Mouse (Mus musculus): ENCODE data around the gene BC034090. TPM values are rescaled to one million over a fixed set of nuclear protein-coding genes. Genes with fewer than 3 reads are reported as not detected.

The BC034090 gene
- polyA plus RNA-seq, 1 experiment from 2014 or later = 0.33 TPM

DNA sequence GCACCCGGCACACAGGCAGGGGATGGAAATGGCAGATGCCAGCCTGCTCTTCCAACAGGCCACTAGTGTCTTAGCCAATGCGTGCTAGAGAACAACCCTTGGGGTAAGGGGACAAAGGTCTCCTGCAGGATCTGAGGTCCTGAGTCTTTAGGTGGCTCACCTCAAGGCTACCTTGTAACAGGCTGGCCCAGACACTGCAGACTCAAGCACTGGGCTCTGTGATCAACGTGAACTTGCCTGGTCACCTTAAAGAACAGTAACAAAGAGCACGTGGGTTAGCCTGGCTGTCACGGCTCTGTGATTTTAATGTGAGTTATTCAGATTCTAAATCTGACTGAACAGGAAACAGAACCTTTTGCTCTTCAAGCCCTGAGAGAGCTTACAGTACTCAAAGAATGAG lies 6.1 kb downstream of the BC034090 start:
- Histone ChIP-seq H3K4me2 (ENCODE audit: low read depth, low read length) (no peak overlapping the region), H3K27ac (ENCODE audit: low read length) (no peak overlapping the region), H3K36me3 (ENCODE audit: control insufficient read depth, insufficient read depth) (no peaks in the 10 kb centered on the region), H3K4me1 (ENCODE audit: control insufficient read depth, low read depth, low read length) (no peaks in the 10 kb centered on the region), H3K27me3 (ENCODE audit: control insufficient read depth, insufficient read depth, low read depth, low read length) (peaks cover 10% of the 10 kb centered on the region), H3K9ac (ENCODE audit: low read depth, low read length) (no peak overlapping the region), H3K4me3 (ENCODE audit: low read depth, low read length) (no peak overlapping the region), H3K9me3 (replicated peaks; ENCODE audit: control insufficient read depth, low read length) (no peaks in the 10 kb centered on the region)
- 72% methylated on average over 5 of the region's 5 CpGs for WGBS (ENCODE audit: insufficient replicate concordance)
- no peak for ATAC-seq (ENCODE audit: low read depth)

GRCm38 (mm10) chr1:155237390-155237789 lies 6.9 kb downstream of the BC034090 start:
- Histone ChIP-seq H3K9ac (ENCODE audit: low read depth, low read length) (no peak overlapping the region), H3K9me3 (replicated peaks; ENCODE audit: control insufficient read depth, low read length) (no peaks in the 10 kb centered on the region), H3K4me3 (ENCODE audit: low read depth, low read length) (no peak overlapping the region), H3K36me3 (ENCODE audit: control insufficient read depth, insufficient read depth) (no peaks in the 10 kb centered on the region), H3K4me2 (ENCODE audit: low read depth, low read length) (no peak overlapping the region), H3K27ac (ENCODE audit: low read length) (no peak overlapping the region), H3K27me3 (ENCODE audit: control insufficient read depth, insufficient read depth, low read depth, low read length) (peaks cover 5% of the 10 kb centered on the region), H3K4me1 (ENCODE audit: control insufficient read depth, low read depth, low read length) (no peaks in the 10 kb centered on the region)
- 64% methylated on average over 11 of the region's 11 CpGs for WGBS (ENCODE audit: insufficient replicate concordance)
- ATAC-seq (ENCODE audit: low read depth) = no peak

DNA sequence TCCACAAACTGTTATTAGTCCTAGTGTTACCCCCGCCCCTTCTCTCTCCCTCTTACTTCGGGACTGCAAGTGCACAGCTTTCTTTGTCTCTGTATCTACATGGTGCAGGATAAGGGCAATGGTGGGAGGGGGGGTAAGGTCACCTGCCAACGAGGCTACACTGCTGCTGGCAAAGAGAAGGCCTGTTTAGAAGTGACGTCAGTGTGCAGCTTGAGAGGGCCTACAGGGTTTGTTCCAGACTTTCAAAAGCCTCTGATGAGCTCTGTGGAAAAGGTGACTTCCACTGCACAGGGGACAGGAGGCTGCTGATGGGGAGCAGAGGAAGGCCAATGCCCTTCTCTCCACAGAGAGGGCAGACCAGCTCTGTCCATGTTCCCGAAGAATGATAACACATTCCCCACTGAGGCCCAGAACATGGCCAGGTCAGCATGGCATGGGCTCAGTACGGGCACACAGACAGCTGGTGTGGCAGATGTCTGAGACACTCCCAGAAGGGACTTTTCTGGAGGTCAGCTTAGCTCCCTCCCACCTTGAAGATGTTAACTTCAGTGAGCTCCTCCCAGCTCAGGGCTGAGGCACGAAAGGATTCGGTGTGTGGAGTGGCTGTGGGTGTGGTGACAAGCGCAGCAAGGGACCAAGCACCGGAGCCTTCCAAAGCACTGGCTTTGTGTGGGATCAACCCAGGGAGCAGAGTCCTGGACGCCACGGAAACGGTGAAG lies 7.8 kb downstream of the BC034090 start:
- no peak for ATAC-seq (ENCODE audit: low read depth)
- no peak overlapping the region for H3K27ac ChIP-seq (ENCODE audit: low read length)
- H3K9me3 ChIP-seq (replicated peaks; ENCODE audit: control insufficient read depth, low read length) = no peaks in the 10 kb centered on the region
- H3K4me3 ChIP-seq (ENCODE audit: low read depth, low read length) = no peak overlapping the region
- no peaks in the 10 kb centered on the region for H3K4me1 ChIP-seq (ENCODE audit: control insufficient read depth, low read depth, low read length)
- no peak overlapping the region for H3K9ac ChIP-seq (ENCODE audit: low read depth, low read length)
- H3K27me3 ChIP-seq (ENCODE audit: control insufficient read depth, insufficient read depth, low read depth, low read length) = no peaks in the 10 kb centered on the region
- H3K36me3 ChIP-seq (ENCODE audit: control insufficient read depth, insufficient read depth) = no peaks in the 10 kb centered on the region
- no peak overlapping the region for H3K4me2 ChIP-seq (ENCODE audit: low read depth, low read length)
- WGBS (ENCODE audit: insufficient replicate concordance) = 59% methylated on average over 13 of the region's 13 CpGs

- H3K4me1 ChIP-seq (ENCODE audit: control insufficient read depth, low read depth, low read length) = no peaks in the 10 kb centered on the region
- no peaks in the 10 kb centered on the region for H3K9me3 ChIP-seq (replicated peaks; ENCODE audit: control insufficient read depth, low read length)
- H3K36me3 ChIP-seq (ENCODE audit: control insufficient read depth, insufficient read depth) = no peaks in the 10 kb centered on the region
- H3K4me2 ChIP-seq (ENCODE audit: low read depth, low read length) = no peak overlapping the region
- H3K27ac ChIP-seq (ENCODE audit: low read length) = no peak overlapping the region
- WGBS (ENCODE audit: insufficient replicate concordance) = 39% methylated on average over 2 of the region's 2 CpGs
- H3K27me3 ChIP-seq (ENCODE audit: control insufficient read depth, insufficient read depth, low read depth, low read length) = no peaks in the 10 kb centered on the region
- no peak overlapping the region for H3K4me3 ChIP-seq (ENCODE audit: low read depth, low read length)
- H3K9ac ChIP-seq (ENCODE audit: low read depth, low read length) = no peak overlapping the region
- no peak for ATAC-seq (ENCODE audit: low read depth)
Observed at GRCm38 (mm10) chr1:155235641-155236040, 8.6 kb downstream of the BC034090 start.

DNA sequence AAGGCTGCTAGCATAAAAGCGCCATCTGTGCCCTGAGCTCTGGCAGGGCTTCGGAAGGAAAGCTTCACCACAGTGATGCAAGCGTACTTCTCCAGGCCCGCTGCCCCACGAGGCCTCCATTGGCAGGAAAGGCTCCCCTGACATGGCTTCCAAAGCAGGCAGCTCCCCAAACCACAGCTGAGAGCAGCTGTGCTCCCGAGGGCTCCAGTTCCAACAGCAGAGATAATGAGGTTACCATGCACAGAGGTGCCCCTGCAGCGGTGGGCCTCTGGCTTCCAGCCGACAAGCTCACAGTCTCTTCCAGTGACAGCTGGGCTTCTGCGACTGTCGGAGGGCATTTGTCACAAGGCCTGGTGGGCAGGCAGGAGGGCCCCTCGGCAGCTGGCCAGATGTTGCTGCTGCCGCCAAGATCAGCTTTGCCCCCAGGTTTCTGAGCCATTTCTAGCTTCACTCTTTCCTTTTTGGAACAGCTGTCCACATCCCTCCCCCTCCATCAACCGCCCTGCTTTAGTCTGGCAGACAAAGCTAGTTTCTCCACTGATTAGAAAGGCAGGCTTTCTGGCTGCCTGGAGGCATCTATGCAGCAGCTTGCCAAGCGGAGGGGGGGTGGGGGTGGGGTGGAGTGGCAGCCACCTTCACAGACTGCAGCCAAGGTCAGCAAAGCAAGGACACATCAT lies 10.2 kb downstream of the BC034090 start:
- Histone ChIP-seq H3K9me3 (replicated peaks; ENCODE audit: control insufficient read depth, low read length) (no peaks in the 10 kb centered on the region), H3K4me1 (ENCODE audit: control insufficient read depth, low read depth, low read length) (no peaks in the 10 kb centered on the region), H3K36me3 (ENCODE audit: control insufficient read depth, insufficient read depth) (no peaks in the 10 kb centered on the region), H3K4me3 (ENCODE audit: low read depth, low read length) (no peak overlapping the region), H3K9ac (ENCODE audit: low read depth, low read length) (no peak overlapping the region), H3K27ac (ENCODE audit: low read length) (no peak overlapping the region), H3K4me2 (ENCODE audit: low read depth, low read length) (no peak overlapping the region), H3K27me3 (ENCODE audit: control insufficient read depth, insufficient read depth, low read depth, low read length) (no peaks in the 10 kb centered on the region)
- no peak for ATAC-seq (ENCODE audit: low read depth)
- 33% methylated on average over 14 of the region's 14 CpGs for WGBS (ENCODE audit: insufficient replicate concordance)

DNA sequence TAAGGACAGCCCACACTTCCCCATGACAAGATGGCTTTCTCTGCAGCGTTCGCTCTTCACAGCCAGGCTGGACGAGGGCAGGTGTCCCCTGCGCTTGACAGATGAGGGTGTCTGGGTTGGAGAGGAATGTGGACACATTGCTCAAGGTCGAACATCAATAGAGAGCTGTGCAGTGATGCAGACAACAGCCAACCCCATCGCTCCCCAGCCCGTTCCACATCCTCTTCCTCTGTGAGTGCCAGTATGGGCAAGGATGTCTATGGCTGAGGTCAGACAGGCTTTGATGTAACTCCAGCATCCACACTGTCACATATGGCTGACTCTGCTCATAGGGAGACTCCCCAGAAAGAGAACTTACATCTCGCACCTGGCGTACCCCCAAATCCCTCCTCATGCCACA lies 10.9 kb downstream of the BC034090 start:
- WGBS (ENCODE audit: insufficient replicate concordance) = 71% methylated on average over 9 of the region's 9 CpGs
- H3K9me3 ChIP-seq (replicated peaks; ENCODE audit: control insufficient read depth, low read length) = no peaks in the 10 kb centered on the region

DNA sequence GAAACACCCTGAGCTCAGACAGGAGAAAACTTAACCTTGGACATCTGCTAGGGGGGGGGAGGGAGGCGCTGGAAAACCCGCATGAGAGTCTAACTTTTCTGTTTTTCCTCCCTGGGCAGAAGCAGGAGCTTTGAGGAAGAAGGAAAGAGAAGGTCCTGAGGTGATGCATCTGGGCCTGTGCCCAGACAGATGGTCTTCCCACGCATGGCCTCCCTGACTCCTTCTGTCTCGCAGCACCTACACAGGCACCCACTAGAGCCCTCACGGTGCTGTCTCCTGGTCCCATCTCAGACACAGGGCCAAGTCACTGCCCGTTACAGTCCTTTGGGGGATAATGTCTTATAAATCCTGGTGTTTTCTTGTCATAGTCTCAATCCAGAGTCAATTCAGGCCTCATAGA lies 11.5 kb downstream of the BC034090 start:
- Histone ChIP-seq H3K27ac (ENCODE audit: low read length) (no peak overlapping the region), H3K9ac (ENCODE audit: low read depth, low read length) (no peak overlapping the region), H3K27me3 (ENCODE audit: control insufficient read depth, insufficient read depth, low read depth, low read length) (no peaks in the 10 kb centered on the region), H3K36me3 (ENCODE audit: control insufficient read depth, insufficient read depth) (no peaks in the 10 kb centered on the region), H3K4me1 (ENCODE audit: control insufficient read depth, low read depth, low read length) (no peaks in the 10 kb centered on the region), H3K4me3 (ENCODE audit: low read depth, low read length) (no peak overlapping the region), H3K4me2 (ENCODE audit: low read depth, low read length) (no peak overlapping the region), H3K9me3 (replicated peaks; ENCODE audit: control insufficient read depth, low read length) (no peaks in the 10 kb centered on the region)
- no peak for ATAC-seq (ENCODE audit: low read depth)
- 70% methylated on average over 6 of the region's 6 CpGs for WGBS (ENCODE audit: insufficient replicate concordance)

More for the DNA sequence above, 10.9 kb downstream of the BC034090 start:
- Histone ChIP-seq H3K4me1 (ENCODE audit: control insufficient read depth, low read depth, low read length) (no peaks in the 10 kb centered on the region), H3K4me3 (ENCODE audit: low read depth, low read length) (no peak overlapping the region), H3K36me3 (ENCODE audit: control insufficient read depth, insufficient read depth) (no peaks in the 10 kb centered on the region), H3K4me2 (ENCODE audit: low read depth, low read length) (no peak overlapping the region), H3K27me3 (ENCODE audit: control insufficient read depth, insufficient read depth, low read depth, low read length) (no peaks in the 10 kb centered on the region), H3K9ac (ENCODE audit: low read depth, low read length) (no peak overlapping the region), H3K27ac (ENCODE audit: low read length) (no peak overlapping the region)
- no peak for ATAC-seq (ENCODE audit: low read depth)

DNA sequence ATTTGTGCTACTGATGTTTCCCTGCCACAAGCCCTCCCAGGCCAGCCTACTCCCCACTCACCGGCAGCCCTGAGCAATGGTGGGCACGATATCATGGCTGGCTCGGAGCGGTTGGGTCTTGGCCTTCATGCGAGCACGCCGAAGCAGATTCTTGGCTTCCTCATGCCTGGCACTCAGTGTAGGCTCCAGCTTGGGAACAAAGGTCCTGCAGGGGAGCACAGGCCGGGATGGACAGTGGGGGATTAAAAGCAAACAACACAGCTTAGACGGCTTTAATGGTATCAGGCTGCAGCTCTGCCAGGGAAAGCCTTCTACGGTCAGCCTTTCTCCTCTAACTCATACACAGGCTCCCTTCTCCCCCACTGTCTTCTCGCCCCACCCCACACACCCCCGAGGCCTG lies 11.9 kb downstream of the BC034090 start:
- Histone ChIP-seq H3K9me3 (replicated peaks; ENCODE audit: control insufficient read depth, low read length) (no peaks in the 10 kb centered on the region), H3K4me2 (ENCODE audit: low read depth, low read length) (no peak overlapping the region), H3K4me1 (ENCODE audit: control insufficient read depth, low read depth, low read length) (no peaks in the 10 kb centered on the region), H3K36me3 (ENCODE audit: control insufficient read depth, insufficient read depth) (no peaks in the 10 kb centered on the region), H3K27ac (ENCODE audit: low read length) (no peak overlapping the region), H3K4me3 (ENCODE audit: low read depth, low read length) (no peak overlapping the region), H3K27me3 (ENCODE audit: control insufficient read depth, insufficient read depth, low read depth, low read length) (no peaks in the 10 kb centered on the region), H3K9ac (ENCODE audit: low read depth, low read length) (no peak overlapping the region)
- 77% methylated on average over 12 of the region's 12 CpGs for WGBS (ENCODE audit: insufficient replicate concordance)
- no peak; the same call in 1 of the 2 replicates for ATAC-seq (ENCODE audit: low read depth)

Measured in liver, embryonic 16.5 days (tissue).